27 mouse cellular contexts compared by ENCODE assay signal in the genomic region with DNA sequence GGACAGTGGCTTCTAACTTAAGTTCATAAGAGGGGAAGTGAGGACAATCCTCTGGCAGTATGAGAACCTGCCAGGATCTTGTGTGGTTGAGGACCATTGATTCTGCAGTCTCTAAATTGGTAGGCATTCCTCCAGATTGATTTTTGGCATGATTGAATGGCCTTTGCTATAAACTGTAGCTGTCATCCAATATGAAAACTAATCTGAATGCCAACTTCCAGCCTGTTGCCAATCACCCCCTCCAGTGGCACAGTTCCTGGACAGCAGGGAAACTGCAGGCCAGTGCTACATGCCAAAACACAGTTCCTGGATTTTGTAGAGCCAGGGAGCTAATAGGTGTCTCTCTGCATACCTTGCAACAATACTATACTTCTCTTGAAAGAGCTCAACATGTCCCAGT.
DNase-seq lines count a peak whose midpoint lies in the region; ATAC-seq and TF ChIP-seq lines count a peak whose summit lies in the region.
"Had no signal": no experiment of that assay in that cellular context is flagged by ENCODE, and none has a peak within 500 bp of the region (broad histone marks: within the 10 kb centered on the region; RNA-seq: fewer than 3 reads in every experiment).

No protein-coding gene starts in this region.

- no peak for TF ChIP-seq POLR2A in cerebellum, adult 2 months (IDR thresholded peaks at IDR 0.05; ENCODE audit: borderline replicate concordance, insufficient read depth, low read length)

- no peak for TF ChIP-seq CTCF in cerebellum, adult 2 months (IDR thresholded peaks at IDR 0.05; ENCODE audit: borderline replicate concordance, insufficient read depth, low read depth, low read length)

- H3K4me1 ChIP-seq in cerebellum, adult 2 months (ENCODE audit: control insufficient read depth, insufficient read depth, low read length), result no peaks in the 10 kb centered on the region
- H3K4me1 ChIP-seq: heart, embryonic 10.5 days; heart, embryonic 15.5 days; liver, embryonic 12.5 days; midbrain, embryonic 12.5 days; neural tube, embryonic 12.5 days had no signal

- no peak overlapping the region for H3K27ac ChIP-seq in cerebellum, adult 2 months (ENCODE audit: insufficient read depth, low read length)
- H3K27ac ChIP-seq: heart, embryonic 10.5 days; heart, embryonic 15.5 days; hindbrain, embryonic 13.5 days; limb, embryonic 12.5 days; liver, embryonic 12.5 days; midbrain, embryonic 12.5 days; neural tube, embryonic 12.5 days had no signal

- no peaks in the 10 kb centered on the region for H3K27me3 ChIP-seq in cerebellum, adult 2 months (ENCODE audit: control insufficient read depth, insufficient read depth, low read length)
- H3K27me3 ChIP-seq: CH12.LX; heart, embryonic 15.5 days; hindbrain, embryonic 13.5 days; limb, embryonic 12.5 days; liver, embryonic 12.5 days; midbrain, embryonic 12.5 days; neural tube, embryonic 12.5 days had no signal

- DNase-seq in adrenal gland, adult 2 months, result peak; percentile 10
- no peak for DNase-seq in adrenal gland, postnatal 36 days
- peak; percentile 17 to 53 for DNase-seq in cerebellum, adult 2 months
- peak; percentile 30 to 38 for DNase-seq in heart, postnatal 10 days
- no peak for DNase-seq in heart, adult 11 months
- no peak for DNase-seq in kidney, adult 18-20 months
- DNase-seq: heart, postnatal 36 days; kidney, adult 9 months; kidney, postnatal 14 days; layer of hippocampus, adult 9-11 months; liver, postnatal 0 days; lung, postnatal 36 days; right cerebral cortex, adult 18-20 months; spleen, adult 18-20 months; thymus, postnatal 14 days had no signal

- H3K4me3 ChIP-seq in cerebellum, adult 2 months (replicated peaks; ENCODE audit: insufficient read depth, low read depth, low read length), result no peak overlapping the region
- H3K4me3 ChIP-seq: heart, embryonic 10.5 days; heart, embryonic 15.5 days; hindbrain, embryonic 13.5 days; limb, embryonic 12.5 days; liver, embryonic 12.5 days; midbrain, embryonic 12.5 days; myocyte; neural tube, embryonic 12.5 days had no signal

- intact Hi-C loops in heart, postnatal 10 days (cut with DNase I), result no loop called here

- no peak for ATAC-seq in cerebellum, adult (ENCODE audit: insufficient number of reproducible peaks, low FRiP score, low TSS enrichment)
- ATAC-seq: forebrain, embryonic 14.5 days; intestine, embryonic 16.5 days; liver, embryonic 12.5 days; liver, postnatal 0 days had no signal

Comparison
In these comparisons a context has a peak if more than half of its experiments do, and no peak if none do; other contexts are left out.
1. DNase-seq: peak in adrenal gland, adult 2 months (single experiment), cerebellum, adult 2 months (2 of 2) and heart, postnatal 10 days (2 of 2); none in adrenal gland, postnatal 36 days (0 of 2), heart, adult 11 months (single experiment) and kidney, adult 18-20 months (single experiment).